Comparison of ENCODE assay signal across 8 mouse cellular contexts in genomic region chr15:78899740-78900584, GRCm38 (mm10). TPM values are rescaled to one million over a fixed set of nuclear protein-coding genes. Genes with fewer than 3 reads are reported as not detected.
DNase-seq lines count a peak whose midpoint lies in the region; ATAC-seq and TF ChIP-seq lines count a peak whose summit lies in the region.

Gene Sh3bp1 (plus strand): TSS chr15:78899768.

- H3K4me2 ChIP-seq in forebrain, embryonic 16.5 days (ENCODE audit: low read length): peak within 1 kb of the TSS; percentile 88
- H3K4me2 ChIP-seq in hindbrain, embryonic 14.5 days (replicated peaks): peak within 1 kb of the TSS; percentile 79

- no peaks in the 10 kb centered on the region for H3K36me3 ChIP-seq in forebrain, embryonic 16.5 days (ENCODE audit: control insufficient read depth, insufficient read depth)
- peaks cover 4% of the 10 kb centered on the region; the same call in 1 of the 2 replicates for H3K36me3 ChIP-seq in hindbrain, embryonic 14.5 days (replicated peaks; ENCODE audit: control insufficient read depth, insufficient read depth)
- H3K36me3 ChIP-seq in limb, embryonic 10.5 days: peaks cover 41% of the 10 kb centered on the region
- peaks cover 17% of the 10 kb centered on the region; the same call in 1 of the 2 replicates for H3K36me3 ChIP-seq in midbrain, embryonic 10.5 days

- no peaks in the 10 kb centered on the region for H3K27me3 ChIP-seq in cerebellum, adult 2 months (ENCODE audit: control insufficient read depth, insufficient read depth, low read length)
- no peaks in the 10 kb centered on the region for H3K27me3 ChIP-seq in forebrain, embryonic 16.5 days (replicated peaks; ENCODE audit: control insufficient read depth, insufficient read depth, low read length)
- peaks cover 17% of the 10 kb centered on the region for H3K27me3 ChIP-seq in hindbrain, embryonic 14.5 days (ENCODE audit: control insufficient read depth, insufficient read depth, low read length)
- 0 out of 2 replicates have a peak, but pooled peaks cover 3% of the 10 kb centered on the region for H3K27me3 ChIP-seq in limb, embryonic 10.5 days (ENCODE audit: low read depth, poor library complexity, severe bottlenecking)
- H3K27me3 ChIP-seq in midbrain, embryonic 10.5 days (ENCODE audit: low read depth, poor library complexity, severe bottlenecking): peaks cover 40% of the 10 kb centered on the region

- peak within 1 kb of the TSS; percentile 69 for H3K4me3 ChIP-seq in cerebellum, adult 2 months (replicated peaks; ENCODE audit: insufficient read depth, low read depth, low read length)
- peak within 1 kb of the TSS; percentile 88 for H3K4me3 ChIP-seq in bone marrow, adult 2 months (replicated peaks; ENCODE audit: control insufficient read depth, low read depth, low read length)
- H3K4me3 ChIP-seq in forebrain, embryonic 16.5 days (replicated peaks; ENCODE audit: low read length): peak within 1 kb of the TSS; percentile 48
- peak within 1 kb of the TSS; percentile 40 for H3K4me3 ChIP-seq in hindbrain, embryonic 14.5 days (replicated peaks; ENCODE audit: low read length)
- H3K4me3 ChIP-seq in limb, embryonic 10.5 days: peak within 1 kb of the TSS; percentile 76
- H3K4me3 ChIP-seq in midbrain, embryonic 10.5 days: peak within 1 kb of the TSS; percentile 77

- 6% methylated on average over 47 of the region's 47 CpGs for WGBS in cerebellum, adult 2 months
- WGBS in bone marrow, adult 2 months: under 1% methylated on average over 47 of the region's 47 CpGs
- WGBS in forebrain, embryonic 16.5 days: 3% methylated on average over 43 of the region's 47 CpGs
- WGBS in hindbrain, embryonic 14.5 days: 2% methylated on average over 33 of the region's 47 CpGs
- 1% methylated on average over 47 of the region's 47 CpGs for WGBS in limb, embryonic 10.5 days
- WGBS in midbrain, embryonic 10.5 days: under 1% methylated on average over 47 of the region's 47 CpGs

- H3K9me3 ChIP-seq in forebrain, embryonic 16.5 days (ENCODE audit: control insufficient read depth, low read length): no peaks in the 10 kb centered on the region
- H3K9me3 ChIP-seq in hindbrain, embryonic 14.5 days (ENCODE audit: control insufficient read depth, low read length): no peaks in the 10 kb centered on the region
- no peaks in the 10 kb centered on the region for H3K9me3 ChIP-seq in limb, embryonic 10.5 days (replicated peaks)
- no peaks in the 10 kb centered on the region for H3K9me3 ChIP-seq in midbrain, embryonic 10.5 days (replicated peaks)

- peak; percentile 46 to 61 for DNase-seq in cerebellum, adult 2 months
- peak; percentile 52 for DNase-seq in hindbrain, embryonic 14.5 days (ENCODE audit: low spot score)
- peak; percentile 81 for DNase-seq in limb, embryonic 10.5 days (ENCODE audit: low spot score)
- DNase-seq in midbrain, embryonic 10.5 days (ENCODE audit: low spot score): peak; percentile 74
- DNase-seq in spleen, postnatal 14 days (ENCODE audit: low spot score in 2 of 2): peak; percentile 49 to 57

- H3K27ac ChIP-seq in cerebellum, adult 2 months (ENCODE audit: insufficient read depth, low read length): no peak within 1 kb of the TSS
- H3K27ac ChIP-seq in bone marrow, adult 2 months (ENCODE audit: control insufficient read depth, insufficient read depth, low read depth, low read length, poor library complexity): peak within 1 kb of the TSS; percentile 88
- no peak within 1 kb of the TSS for H3K27ac ChIP-seq in forebrain, embryonic 16.5 days (ENCODE audit: low read length)
- H3K27ac ChIP-seq in hindbrain, embryonic 14.5 days: no peak within 1 kb of the TSS
- peak within 1 kb of the TSS; percentile 91 for H3K27ac ChIP-seq in limb, embryonic 10.5 days
- H3K27ac ChIP-seq in midbrain, embryonic 10.5 days (replicated peaks): peak within 1 kb of the TSS; percentile 85

- TF ChIP-seq CTCF in cerebellum, adult 2 months (IDR thresholded peaks at IDR 0.05; ENCODE audit: borderline replicate concordance, insufficient read depth, low read depth, low read length): no peak
- no peak for TF ChIP-seq CTCF in bone marrow, adult 2 months (IDR thresholded peaks at IDR 0.05; ENCODE audit: control insufficient read depth, insufficient read depth, low read length)

- peak within 1 kb of the TSS; percentile 57 for H3K9ac ChIP-seq in forebrain, embryonic 16.5 days (replicated peaks; ENCODE audit: low read depth, low read length)
- H3K9ac ChIP-seq in hindbrain, embryonic 14.5 days: peak within 1 kb of the TSS; percentile 55

- no peaks in the 10 kb centered on the region; the same call in none of the 2 replicates for H3K4me1 ChIP-seq in cerebellum, adult 2 months (ENCODE audit: control insufficient read depth, insufficient read depth, low read length)
- peaks cover 21% of the 10 kb centered on the region for H3K4me1 ChIP-seq in bone marrow, adult 2 months (ENCODE audit: control insufficient read depth, insufficient read depth, low read length)
- peaks cover 15% of the 10 kb centered on the region for H3K4me1 ChIP-seq in forebrain, embryonic 16.5 days (replicated peaks; ENCODE audit: control insufficient read depth, insufficient read depth, low read length)
- H3K4me1 ChIP-seq in hindbrain, embryonic 14.5 days (replicated peaks; ENCODE audit: control insufficient read depth, insufficient read depth, low read length): peaks cover 7% of the 10 kb centered on the region
- H3K4me1 ChIP-seq in limb, embryonic 10.5 days: peaks cover 59% of the 10 kb centered on the region
- peaks cover 48% of the 10 kb centered on the region for H3K4me1 ChIP-seq in midbrain, embryonic 10.5 days

- no peak for ATAC-seq in cerebellum, adult (ENCODE audit: insufficient number of reproducible peaks, low FRiP score, low TSS enrichment)
- peak; percentile 52; the same call in 1 of the 2 replicates for ATAC-seq in forebrain, embryonic 16.5 days
- ATAC-seq in hindbrain, embryonic 14.5 days (ENCODE audit: low FRiP score): 0 out of 2 replicates have a peak, but pooled peaks have one; percentile 11

- TF ChIP-seq POLR2A in cerebellum, adult 2 months (IDR thresholded peaks at IDR 0.05; ENCODE audit: borderline replicate concordance, insufficient read depth, low read length): no peak
- TF ChIP-seq POLR2A in bone marrow, adult 2 months (IDR thresholded peaks at IDR 0.05; ENCODE audit: borderline replicate concordance, control insufficient read depth, low read depth, low read length): peak; percentile 59; the same call in 1 of the 2 replicates

RNA-seq across cellular contexts. Expression of gene Sh3bp1, which starts in this region (rescaled TPM):
- polyA plus RNA-seq in cerebellum, adult 2 months (2012; rRNA removed): 25.8 and 28.2 TPM in 2 replicates
- 18.9 and 63.2 TPM in 2 replicates for polyA plus RNA-seq in bone marrow, adult 2 months (2011; ENCODE audit: insufficient read depth, insufficient read length, low replicate concordance, missing spikeins)
- polyA plus RNA-seq in forebrain, embryonic 16.5 days (2015; fragmentation: Nextera tagmentation; extraction: Ambion mirVana): 4.9 and 6.0 TPM in 2 replicates
- polyA plus RNA-seq in hindbrain, embryonic 14.5 days (2014; fragmentation: Nextera tagmentation; extraction: Ambion mirVana): 3.7 and 5.5 TPM in 2 replicates
- polyA plus RNA-seq in limb, embryonic 10.5 days (2016; fragmentation: Nextera tagmentation; extraction: Ambion mirVana): 51.1 and 51.2 TPM in 2 replicates
- polyA plus RNA-seq in midbrain, embryonic 10.5 days (2016; fragmentation: Nextera tagmentation; extraction: Ambion mirVana): 16.5 and 18.7 TPM in 2 replicates

Comparison
In these comparisons a context has a peak if more than half of its experiments do, and no peak if none do; other contexts are left out.
1. H3K27ac ChIP-seq: peak in bone marrow, adult 2 months (single experiment), limb, embryonic 10.5 days (single experiment) and midbrain, embryonic 10.5 days (single experiment); none in cerebellum, adult 2 months (single experiment), forebrain, embryonic 16.5 days (single experiment) and hindbrain, embryonic 14.5 days (single experiment).
2. Peak in every context shown above with its lines, with median percentiles within 50 percentile points of each other: DNase-seq and H3K4me3 ChIP-seq.